Mouse (Mus musculus): ENCODE results near the gene Dysf. TPM values are rescaled to one million over a fixed set of nuclear protein-coding genes. Genes with fewer than 3 reads are reported as not detected.

Dysf gene
- polyA plus RNA-seq, 1 experiment from 2014 or later: 2.4 TPM

- no peak overlapping the region for H3K4me3 ChIP-seq
- H3K27me3 ChIP-seq: no peaks in the 10 kb centered on the region
- H3K4me1 ChIP-seq (replicated peaks): no peaks in the 10 kb centered on the region
- no peaks in the 10 kb centered on the region for H3K9me3 ChIP-seq
- no peak overlapping the region for H3K9ac ChIP-seq
- no peak overlapping the region for H3K27ac ChIP-seq
- H3K36me3 ChIP-seq: no peaks in the 10 kb centered on the region
- no peak for ATAC-seq (ENCODE audit: low FRiP score)
- 93% methylated on average over 2 of the region's 2 CpGs for WGBS
- H3K4me2 ChIP-seq: no peak overlapping the region
Measured at GRCm38 (mm10) chr6:84154508-84154907, 146.1 kb downstream of the Dysf start.

GRCm38 (mm10) chr6:84155765-84156164 is 147.4 kb downstream of the Dysf start:
- no peak overlapping the region for H3K4me2 ChIP-seq
- H3K9ac ChIP-seq: no peak overlapping the region
- H3K4me3 ChIP-seq: no peak overlapping the region
- H3K27ac ChIP-seq: no peak overlapping the region
- no peaks in the 10 kb centered on the region for H3K9me3 ChIP-seq
- no peaks in the 10 kb centered on the region for H3K27me3 ChIP-seq
- ATAC-seq (ENCODE audit: low FRiP score): no peak
- H3K36me3 ChIP-seq: no peaks in the 10 kb centered on the region
- no peaks in the 10 kb centered on the region for H3K4me1 ChIP-seq (replicated peaks)
- WGBS: 78% methylated on average over 3 of the region's 3 CpGs

GRCm38 (mm10) chr6:84156481-84157025 is 148.2 kb downstream of the Dysf start:
- Histone ChIP-seq H3K4me1 (replicated peaks) (no peaks in the 10 kb centered on the region), H3K9ac (no peak overlapping the region), H3K27ac (no peak overlapping the region), H3K4me3 (no peak overlapping the region), H3K4me2 (no peak overlapping the region), H3K9me3 (no peaks in the 10 kb centered on the region), H3K36me3 (no peaks in the 10 kb centered on the region), H3K27me3 (no peaks in the 10 kb centered on the region)
- WGBS: 82% methylated on average over 4 of the region's 4 CpGs
- ATAC-seq (ENCODE audit: low FRiP score): no peak

GRCm38 (mm10) chr6:84159046-84159445 is 150.7 kb downstream of the Dysf start:
- ATAC-seq (ENCODE audit: low FRiP score): no peak

DNA sequence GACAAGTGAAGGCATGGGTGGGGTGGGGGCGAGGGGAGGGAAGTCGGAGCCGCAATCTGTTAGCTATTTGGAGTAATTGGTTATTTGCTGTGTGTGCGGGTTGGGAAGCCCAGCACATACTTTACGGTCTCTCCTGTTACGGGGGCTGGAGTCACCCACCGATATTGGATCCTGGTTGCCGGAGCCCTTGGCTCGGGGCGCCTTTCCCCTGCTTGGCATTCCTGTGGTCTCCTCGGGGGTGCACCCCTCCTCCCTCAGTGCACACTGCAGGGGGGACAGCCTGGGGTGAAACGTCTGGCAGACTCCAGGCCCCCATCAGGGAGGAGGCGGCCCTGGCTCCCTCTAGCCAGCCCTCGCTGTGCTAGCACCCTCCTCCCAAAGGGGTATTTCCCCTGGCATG is 159.2 kb downstream of the Dysf start:
- Histone ChIP-seq H3K9me3 (0 out of 2 replicates have a peak, but pooled peaks cover 2% of the 10 kb centered on the region), H3K9ac (no peak overlapping the region), H3K4me2 (no peak overlapping the region), H3K36me3 (no peaks in the 10 kb centered on the region), H3K27ac (no peak overlapping the region), H3K27me3 (no peaks in the 10 kb centered on the region), H3K4me3 (no peak overlapping the region), H3K4me1 (replicated peaks) (no peaks in the 10 kb centered on the region)
- ATAC-seq (ENCODE audit: low FRiP score): no peak
- 87% methylated on average over 14 of the region's 14 CpGs for WGBS

More at GRCm38 (mm10) chr6:84159046-84159445, 150.7 kb downstream of the Dysf start:
- H3K4me2 ChIP-seq: no peak overlapping the region
- no peaks in the 10 kb centered on the region for H3K27me3 ChIP-seq
- H3K9me3 ChIP-seq: 0 out of 2 replicates have a peak, but pooled peaks cover 3% of the 10 kb centered on the region
- H3K36me3 ChIP-seq: no peaks in the 10 kb centered on the region
- 93% methylated on average over 4 of the region's 4 CpGs for WGBS
- H3K9ac ChIP-seq: no peak overlapping the region
- H3K4me3 ChIP-seq: no peak overlapping the region
- no peaks in the 10 kb centered on the region for H3K4me1 ChIP-seq (replicated peaks)
- no peak overlapping the region for H3K27ac ChIP-seq

GRCm38 (mm10) chr6:84168571-84168970 is 160.2 kb downstream of the Dysf start:
- Histone ChIP-seq H3K27me3 (no peaks in the 10 kb centered on the region), H3K4me3 (no peak overlapping the region), H3K4me2 (no peak overlapping the region), H3K36me3 (no peaks in the 10 kb centered on the region), H3K9ac (no peak overlapping the region), H3K4me1 (replicated peaks) (no peaks in the 10 kb centered on the region), H3K27ac (no peak overlapping the region), H3K9me3 (no peaks in the 10 kb centered on the region)
- 94% methylated on average over 1 of the region's 1 CpGs for WGBS
- no peak for ATAC-seq (ENCODE audit: low FRiP score)

GRCm38 (mm10) chr6:84173626-84174025 is 165.2 kb downstream of the Dysf start:
- no peak overlapping the region for H3K27ac ChIP-seq
- no peaks in the 10 kb centered on the region for H3K36me3 ChIP-seq
- H3K4me3 ChIP-seq: no peak overlapping the region
- H3K27me3 ChIP-seq: no peaks in the 10 kb centered on the region
- 0 out of 2 replicates have a peak, but pooled peaks cover 3% of the 10 kb centered on the region for H3K9me3 ChIP-seq
- H3K9ac ChIP-seq: no peak overlapping the region
- H3K4me1 ChIP-seq (replicated peaks): no peaks in the 10 kb centered on the region
- H3K4me2 ChIP-seq: no peak overlapping the region
- WGBS: 96% methylated on average over 6 of the region's 6 CpGs
- no peak for ATAC-seq (ENCODE audit: low FRiP score)

- ATAC-seq (ENCODE audit: low FRiP score): no peak
- Histone ChIP-seq H3K27me3 (no peaks in the 10 kb centered on the region), H3K36me3 (no peaks in the 10 kb centered on the region), H3K4me2 (no peak overlapping the region), H3K4me3 (no peak overlapping the region), H3K27ac (no peak overlapping the region), H3K4me1 (replicated peaks) (no peaks in the 10 kb centered on the region), H3K9me3 (0 out of 2 replicates have a peak, but pooled peaks cover 3% of the 10 kb centered on the region), H3K9ac (no peak overlapping the region)
- WGBS: 83% methylated on average over 5 of the region's 5 CpGs
Measured at GRCm38 (mm10) chr6:84178776-84179405, 170.5 kb downstream of the Dysf start.

- Histone ChIP-seq H3K9me3 (0 out of 2 replicates have a peak, but pooled peaks cover 3% of the 10 kb centered on the region), H3K27me3 (no peaks in the 10 kb centered on the region), H3K9ac (no peak overlapping the region), H3K4me2 (no peak overlapping the region), H3K36me3 (no peaks in the 10 kb centered on the region), H3K4me1 (replicated peaks) (no peaks in the 10 kb centered on the region), H3K4me3 (no peak overlapping the region), H3K27ac (no peak overlapping the region)
- no peak for ATAC-seq (ENCODE audit: low FRiP score)
- WGBS: 49% methylated on average over 4 of the region's 4 CpGs
Measured at GRCm38 (mm10) chr6:84181452-84181851, 173.1 kb downstream of the Dysf start.

DNA sequence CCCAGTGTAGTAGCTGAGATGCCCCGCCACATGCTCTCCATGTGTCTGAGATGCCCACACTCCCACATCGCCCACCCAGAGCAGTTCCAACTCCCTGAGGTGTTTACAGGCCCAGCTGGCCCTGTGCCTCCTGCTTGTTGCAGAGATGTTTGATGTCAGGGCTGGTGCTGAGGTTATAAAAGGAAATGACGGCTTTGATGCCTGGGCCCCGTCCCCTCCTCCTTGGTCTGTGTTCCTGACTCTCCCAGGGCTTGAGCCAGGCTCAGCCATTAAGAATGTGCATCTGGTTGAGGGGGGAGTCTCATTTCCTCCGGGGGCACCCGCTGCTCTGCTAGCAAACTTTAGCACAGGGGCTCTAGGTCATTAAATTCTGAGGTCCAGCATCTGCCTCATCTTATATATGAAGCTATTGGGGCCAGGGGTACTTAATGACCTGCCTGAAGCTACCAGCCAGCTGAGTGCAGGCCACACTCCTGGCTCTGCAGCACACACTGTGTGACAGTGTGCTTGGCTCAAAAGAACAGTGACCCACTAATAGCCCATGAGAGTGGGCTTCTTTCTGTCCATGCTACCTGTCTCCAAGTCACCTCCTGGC is 183.4 kb downstream of the Dysf start:
- no peak overlapping the region for H3K9ac ChIP-seq
- H3K36me3 ChIP-seq: no peaks in the 10 kb centered on the region
- no peak overlapping the region for H3K27ac ChIP-seq
- no peak overlapping the region for H3K4me2 ChIP-seq
- H3K27me3 ChIP-seq: no peaks in the 10 kb centered on the region
- no peak for ATAC-seq (ENCODE audit: low FRiP score)
- H3K4me1 ChIP-seq (replicated peaks): no peaks in the 10 kb centered on the region
- no peaks in the 10 kb centered on the region for H3K9me3 ChIP-seq
- WGBS: 68% methylated on average over 6 of the region's 6 CpGs
- H3K4me3 ChIP-seq: no peak overlapping the region

DNA sequence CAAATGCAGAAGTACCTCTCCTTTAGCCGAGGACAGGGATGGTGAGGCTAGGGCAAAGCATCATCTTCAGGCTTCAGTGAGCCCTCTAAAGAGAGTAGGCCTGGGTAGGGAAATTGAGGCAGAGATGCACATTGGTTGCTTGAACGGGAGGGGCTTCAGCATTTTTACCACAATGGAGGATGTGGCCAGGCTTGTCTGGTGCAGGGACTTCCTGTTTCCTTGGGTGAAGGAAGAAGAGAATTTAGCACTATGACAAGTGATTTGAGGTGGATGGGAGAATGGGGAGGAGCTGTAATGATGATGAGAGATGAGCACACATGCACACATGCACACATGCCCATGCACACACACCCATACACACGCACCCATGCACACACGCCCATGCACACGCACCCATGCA is 188.1 kb downstream of the Dysf start:
- WGBS: 93% methylated on average over 5 of the region's 5 CpGs
- no peak for ATAC-seq (ENCODE audit: low FRiP score)
- H3K27ac ChIP-seq: no peak overlapping the region
- no peaks in the 10 kb centered on the region for H3K36me3 ChIP-seq
- H3K9ac ChIP-seq: no peak overlapping the region
- H3K9me3 ChIP-seq: no peaks in the 10 kb centered on the region
- H3K4me2 ChIP-seq: no peak overlapping the region
- H3K4me3 ChIP-seq: no peak overlapping the region
- peaks cover 7% of the 10 kb centered on the region for H3K4me1 ChIP-seq (replicated peaks)
- H3K27me3 ChIP-seq: no peaks in the 10 kb centered on the region

GRCm38 (mm10) chr6:84197811-84198213 is 189.4 kb downstream of the Dysf start:
- Histone ChIP-seq H3K4me1 (replicated peaks) (peaks cover 7% of the 10 kb centered on the region), H3K36me3 (no peaks in the 10 kb centered on the region), H3K9me3 (no peaks in the 10 kb centered on the region), H3K27me3 (no peaks in the 10 kb centered on the region), H3K4me2 (no peak overlapping the region), H3K4me3 (no peak overlapping the region), H3K9ac (no peak overlapping the region), H3K27ac (no peak overlapping the region)
- WGBS: 28% methylated on average over 5 of the region's 5 CpGs
- no peak for ATAC-seq (ENCODE audit: low FRiP score)

All from hindbrain, embryonic 13.5 days (tissue).